Mouse (Mus musculus) layer of hippocampus, adult 9-11 months (tissue): ENCODE measurements around the gene Zscan2.
A peak's percentile ranks its signal among the peaks of the same experiment; 100 is the strongest.

Experiments used
- DNase-seq: peaks from one replicate; pipeline ENCODE4 v3.0.0; 2022

Gene Zscan2

DNA sequence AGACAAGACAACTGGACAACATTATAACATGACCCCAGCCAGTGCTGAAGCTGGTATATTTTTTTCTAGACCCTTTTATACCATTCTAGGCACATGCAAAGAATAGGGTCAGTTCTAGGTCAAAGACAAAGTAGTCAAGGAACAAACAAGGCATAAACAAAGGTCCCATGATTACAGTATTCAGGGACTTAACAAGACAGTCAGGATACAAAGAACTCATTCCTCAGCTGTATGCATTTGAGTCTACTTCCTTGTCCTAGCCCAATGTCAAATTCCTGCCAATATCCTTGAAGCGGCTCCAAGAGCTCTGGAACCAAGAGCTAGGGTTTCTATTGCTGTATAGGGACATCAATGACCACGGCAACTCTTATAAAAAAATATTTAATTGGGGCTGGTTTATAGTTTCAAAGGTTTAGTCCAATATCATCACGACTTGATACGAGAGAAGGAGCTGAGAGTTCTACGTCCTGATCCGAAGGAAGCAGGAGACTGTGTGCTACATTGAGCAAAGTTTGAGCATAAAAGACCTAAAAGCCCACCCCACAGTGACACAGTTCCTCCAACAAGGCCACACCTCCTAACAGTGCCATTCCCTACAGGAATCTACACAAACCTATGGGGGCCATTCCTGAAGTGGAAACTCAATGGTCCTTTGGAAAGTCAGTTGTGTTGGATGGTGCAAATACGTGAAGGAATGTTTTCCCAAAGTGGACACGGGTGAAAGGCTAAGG, 16.6 kb upstream of the Zscan2 start:
- DNase-seq, result no peak

DNA sequence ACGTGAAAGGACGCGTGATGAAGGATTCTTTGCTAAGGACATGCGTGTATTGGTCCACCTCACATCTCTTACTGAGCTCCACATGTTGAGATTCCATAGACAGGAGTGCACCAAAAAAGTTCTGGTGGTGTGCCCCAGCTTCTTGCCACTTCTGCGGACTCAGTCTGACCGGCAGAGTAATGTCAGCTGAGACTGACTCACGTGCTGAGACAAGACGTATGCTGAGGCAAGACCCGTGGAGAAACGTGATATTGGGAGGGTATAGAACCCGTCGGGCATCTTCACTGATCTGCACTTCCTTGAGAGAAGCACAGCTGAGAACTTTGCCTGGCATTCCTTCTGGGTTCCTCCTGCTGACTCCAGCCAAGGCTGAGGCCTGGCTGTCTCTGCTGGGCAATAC, 16.0 kb upstream of the Zscan2 start:
- DNase-seq, result no peak

DNA sequence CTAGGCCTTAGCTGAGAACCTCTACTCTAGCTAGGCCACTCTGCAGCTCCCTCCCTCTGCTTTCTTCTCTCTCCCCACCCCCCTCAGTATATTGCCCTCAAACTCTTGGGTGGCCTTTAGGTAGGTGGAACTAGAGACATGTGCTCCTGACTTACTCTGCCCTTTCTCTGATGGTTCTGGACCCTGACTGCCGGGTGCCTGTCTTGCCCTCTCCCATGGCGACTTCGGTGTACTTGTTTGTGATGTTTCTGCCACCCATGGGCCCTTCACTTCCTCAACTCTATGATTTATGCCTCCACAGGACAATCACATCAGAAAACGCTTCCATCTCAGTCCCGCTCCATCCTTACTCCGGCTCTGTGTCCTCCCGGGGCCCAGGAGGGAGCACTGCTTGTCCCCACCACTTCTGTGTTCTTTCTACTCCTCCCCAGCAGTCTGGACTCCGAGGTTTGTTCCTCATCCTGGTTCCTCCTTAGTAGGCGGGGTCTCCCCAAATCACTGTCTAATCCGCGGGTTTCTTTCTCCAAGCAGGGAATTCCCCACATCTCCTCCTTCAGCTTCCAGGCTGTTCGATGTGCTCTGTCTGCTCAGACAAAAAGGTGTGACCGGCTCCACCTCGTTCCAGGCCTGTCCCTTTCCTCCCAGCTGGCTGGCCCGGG, 15.0 kb upstream of the Zscan2 start:
- DNase-seq, result no peak

DNA sequence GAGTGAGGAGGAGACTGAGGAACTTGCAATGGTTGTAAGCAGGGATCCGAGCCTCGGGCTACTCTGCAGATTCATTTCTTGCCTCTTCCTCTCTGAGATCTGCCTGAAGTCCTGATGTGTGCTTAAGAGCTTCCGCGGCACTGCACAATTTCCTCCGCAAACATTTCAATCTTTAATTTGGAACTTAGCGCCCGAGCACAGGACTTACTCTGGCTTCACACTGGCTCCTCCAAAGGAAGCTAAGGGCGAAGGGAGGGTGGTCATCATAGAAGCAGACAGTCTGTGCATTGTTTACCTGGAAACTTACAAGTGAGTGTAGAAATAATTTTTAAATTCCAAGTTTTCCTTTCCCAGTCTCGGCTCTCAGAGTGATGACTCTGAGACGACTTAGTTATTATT, 14.4 kb upstream of the Zscan2 start:
- no peak for DNase-seq

DNA sequence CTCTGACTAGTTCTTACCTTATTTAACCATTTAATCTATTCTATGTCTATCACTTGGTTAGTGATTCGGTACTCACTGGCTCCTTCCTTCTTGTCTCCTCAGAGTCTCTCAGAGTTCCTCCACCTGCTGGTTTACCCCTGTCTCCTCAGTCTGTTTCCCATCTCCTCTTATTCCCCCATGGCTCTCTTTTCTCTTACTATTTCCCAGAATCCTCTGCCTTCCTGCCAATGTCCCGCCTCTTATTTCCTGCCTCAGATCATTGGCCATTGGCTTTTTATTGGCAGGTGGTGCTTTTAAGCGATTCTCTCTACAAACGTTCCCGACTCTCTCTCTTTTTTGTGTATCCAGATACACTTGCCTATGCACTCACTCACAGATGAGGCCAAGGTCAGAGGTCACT, 14.0 kb upstream of the Zscan2 start:
- no peak for DNase-seq

DNA sequence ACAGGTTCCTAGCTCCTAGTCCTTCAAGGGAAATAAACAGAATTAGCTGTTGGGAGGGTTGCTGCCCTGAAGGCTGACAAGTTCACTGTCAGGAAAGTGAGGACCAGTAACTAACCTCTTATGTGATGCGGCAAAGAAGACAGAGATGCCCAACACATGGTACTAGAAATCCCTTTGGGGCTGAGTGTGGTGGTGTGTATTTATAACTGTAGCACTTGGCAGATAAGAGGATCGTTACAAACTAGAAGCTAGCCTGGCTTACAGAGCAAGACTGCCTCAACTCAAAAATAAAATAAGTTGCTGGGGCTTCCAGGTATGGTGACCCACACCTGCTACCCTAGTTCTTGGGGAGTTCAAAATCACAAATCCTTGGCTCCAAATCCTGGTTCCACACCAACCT, 11.5 kb upstream of the Zscan2 start:
- DNase-seq, result no peak

DNA sequence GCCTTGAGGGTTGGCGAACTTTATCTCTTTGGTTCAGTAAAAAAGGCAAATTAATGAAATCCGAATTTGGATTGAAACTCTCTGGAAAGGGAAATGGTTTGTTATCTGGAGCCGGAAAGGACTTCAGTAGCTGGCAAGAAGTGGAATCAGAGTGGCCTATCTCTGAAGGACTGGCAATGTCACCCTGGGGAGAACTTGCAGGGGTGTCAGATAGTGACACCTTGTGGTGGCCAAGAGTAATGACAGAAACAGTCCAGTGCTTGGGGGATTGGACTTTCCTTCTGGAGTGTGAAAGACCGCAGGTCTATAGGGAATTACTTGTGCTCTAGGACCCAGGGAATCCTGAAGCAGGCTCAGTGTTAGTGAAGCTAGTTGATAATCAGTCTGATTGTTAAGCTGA, 11.0 kb upstream of the Zscan2 start:
- DNase-seq, result no peak

DNA sequence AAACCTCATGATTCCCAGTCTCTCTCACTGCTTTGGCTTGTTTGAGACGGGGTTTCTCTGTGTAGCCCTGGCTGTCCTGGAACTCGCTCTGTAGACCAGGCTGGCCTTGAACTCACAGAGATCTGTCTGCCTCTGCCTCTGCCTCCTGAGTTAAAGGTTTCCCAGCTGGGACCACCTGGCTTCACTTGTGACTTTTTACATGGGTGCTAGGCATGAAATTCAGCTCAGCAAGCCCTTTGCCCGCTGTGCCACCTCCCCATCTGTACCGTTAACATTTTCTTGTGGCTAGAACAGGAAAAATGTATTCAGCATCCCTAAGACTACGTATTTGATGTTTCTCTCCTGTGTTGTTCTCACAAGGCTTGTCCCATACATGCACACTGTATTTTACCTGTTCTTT, 10.2 kb upstream of the Zscan2 start:
- no peak for DNase-seq

DNA sequence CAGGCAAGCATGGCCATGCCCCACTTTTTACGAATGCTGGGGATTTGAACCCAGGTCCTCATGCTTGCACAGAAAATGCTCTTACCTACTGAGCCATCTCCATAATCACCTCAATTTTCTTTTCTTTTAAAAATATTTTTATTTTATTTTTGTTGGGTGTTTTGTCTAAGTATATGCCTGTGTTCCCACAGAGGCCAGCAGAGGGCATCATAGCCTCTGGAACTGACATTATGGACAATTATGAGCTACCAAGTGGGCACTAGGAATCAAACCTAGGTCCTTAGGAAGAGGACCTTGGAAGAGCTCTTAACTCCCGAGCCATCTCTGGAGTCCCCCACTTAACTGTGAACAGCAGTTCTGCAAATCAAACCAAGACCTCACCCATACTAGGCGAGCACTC, 7.5 kb upstream of the Zscan2 start:
- DNase-seq, result no peak

DNA sequence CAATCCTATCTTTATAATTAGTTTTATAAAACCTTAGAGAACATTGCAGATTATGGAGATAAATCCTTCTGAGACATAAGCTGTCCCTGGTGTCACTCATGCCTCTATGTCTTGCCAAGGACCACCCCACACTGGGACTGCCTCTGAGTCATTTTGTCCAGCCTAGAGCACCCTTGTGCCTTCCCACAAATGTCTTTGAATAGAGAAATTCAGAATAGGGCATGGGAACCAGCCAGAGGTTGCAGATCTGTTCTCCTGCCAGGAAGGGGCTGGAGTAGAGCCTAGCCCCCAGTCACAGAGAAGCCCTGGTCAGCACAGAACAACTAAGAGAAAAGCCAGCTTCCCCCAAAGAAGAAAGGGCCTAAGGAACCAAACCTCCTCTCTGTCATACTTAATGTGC, 5.4 kb upstream of the Zscan2 start:
- no peak for DNase-seq

DNA sequence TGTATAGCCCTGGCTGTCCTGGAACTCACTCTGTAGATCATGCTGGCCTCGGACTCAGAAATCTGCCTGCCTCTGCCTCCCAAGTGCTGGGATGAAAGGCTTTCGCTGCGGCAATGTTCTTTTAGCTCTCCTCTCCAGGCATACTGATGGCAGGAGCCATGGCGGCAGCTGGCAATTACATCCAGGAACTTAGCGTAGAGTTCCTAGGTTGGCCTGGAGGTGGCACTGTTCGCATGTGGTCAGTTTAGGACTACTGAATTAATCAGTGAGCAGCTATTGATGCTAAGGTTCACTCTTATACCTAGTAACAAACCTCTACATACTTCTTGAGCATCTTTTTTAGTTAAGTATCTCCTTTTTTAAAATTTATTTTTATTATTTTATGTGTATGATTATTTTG, 3.5 kb upstream of the Zscan2 start:
- peak; percentile 73 for DNase-seq

DNA sequence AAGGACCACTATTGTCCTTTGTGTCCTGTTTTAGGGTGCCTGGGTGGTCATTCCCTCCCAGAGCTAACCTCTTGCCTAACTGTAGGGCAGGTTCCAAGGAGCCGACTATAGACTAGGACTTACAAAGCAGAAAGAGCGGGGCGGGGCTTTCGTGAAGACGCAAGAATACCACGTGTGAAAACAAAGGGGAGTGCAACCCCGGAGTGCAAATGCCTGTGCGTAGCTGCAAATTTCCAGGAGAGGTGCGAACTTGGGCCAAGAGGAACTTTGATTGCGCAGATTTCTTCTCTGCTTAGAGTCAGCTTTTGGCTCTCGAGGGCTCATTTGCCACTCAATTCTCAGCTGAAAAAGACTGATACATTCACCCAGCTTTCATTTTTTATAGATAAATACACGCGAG, 493 bp upstream of the Zscan2 start:
- peak; percentile 51 for DNase-seq

DNA sequence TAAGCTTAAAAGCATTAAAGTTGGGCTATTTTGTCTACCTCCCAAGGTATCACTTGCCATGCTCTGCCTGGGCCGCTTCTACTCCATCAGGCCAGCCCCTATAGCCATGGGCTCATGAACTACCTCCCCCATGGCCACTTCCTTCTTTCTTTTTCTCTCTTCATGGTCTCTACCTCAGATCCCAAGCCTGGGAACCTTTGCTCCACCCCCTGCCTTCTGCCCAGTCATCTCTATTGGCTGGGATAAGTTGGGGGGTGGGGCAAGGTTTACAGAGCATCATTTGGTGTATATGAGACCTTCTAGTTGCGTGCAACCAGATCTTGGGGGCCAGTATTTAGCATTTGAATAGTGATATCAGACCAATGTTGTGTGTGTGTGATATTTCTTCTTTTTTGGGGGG, 1.8 kb downstream of the Zscan2 start:
- DNase-seq, result no peak

DNA sequence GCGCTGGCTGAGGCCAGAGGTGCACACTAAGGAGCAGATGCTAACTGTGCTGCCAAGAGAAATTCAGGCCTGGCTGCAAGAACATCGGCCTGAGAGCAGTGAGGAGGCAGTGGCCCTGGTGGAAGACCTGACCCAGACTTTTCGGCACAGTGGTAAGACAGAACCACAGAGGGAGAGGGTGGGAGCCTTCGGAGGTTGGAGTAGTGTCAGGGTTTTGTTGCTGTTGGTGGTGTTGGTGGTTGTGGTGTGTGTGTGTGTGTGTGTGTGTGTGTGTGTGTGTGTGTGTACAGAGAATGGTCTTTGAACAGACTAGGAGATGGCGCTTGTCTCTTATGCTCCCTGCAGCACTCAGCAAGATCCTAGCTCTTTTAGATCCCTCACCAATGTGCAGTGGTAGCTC, 2.8 kb downstream of the Zscan2 start:
- no peak for DNase-seq

DNA sequence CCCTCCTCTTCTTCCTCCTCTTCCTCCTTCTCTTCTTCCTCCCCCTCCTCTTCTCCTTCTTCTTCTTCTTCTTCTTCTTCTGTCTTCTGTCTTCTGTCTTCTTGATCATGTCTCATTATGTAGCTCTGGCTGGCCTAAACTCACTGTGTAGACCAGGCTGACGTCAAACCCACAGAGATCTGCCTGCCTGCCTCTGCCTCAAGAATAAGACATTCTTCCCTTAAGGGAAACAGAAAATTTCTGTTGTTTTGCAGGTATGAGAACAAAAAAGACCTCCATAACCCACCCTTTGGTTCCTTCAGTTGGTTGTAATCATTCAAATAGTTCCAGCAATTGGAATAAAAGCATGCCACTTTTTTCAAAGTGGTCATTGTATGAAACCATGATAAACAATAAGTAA, 3.4 kb downstream of the Zscan2 start:
- no peak for DNase-seq

DNA sequence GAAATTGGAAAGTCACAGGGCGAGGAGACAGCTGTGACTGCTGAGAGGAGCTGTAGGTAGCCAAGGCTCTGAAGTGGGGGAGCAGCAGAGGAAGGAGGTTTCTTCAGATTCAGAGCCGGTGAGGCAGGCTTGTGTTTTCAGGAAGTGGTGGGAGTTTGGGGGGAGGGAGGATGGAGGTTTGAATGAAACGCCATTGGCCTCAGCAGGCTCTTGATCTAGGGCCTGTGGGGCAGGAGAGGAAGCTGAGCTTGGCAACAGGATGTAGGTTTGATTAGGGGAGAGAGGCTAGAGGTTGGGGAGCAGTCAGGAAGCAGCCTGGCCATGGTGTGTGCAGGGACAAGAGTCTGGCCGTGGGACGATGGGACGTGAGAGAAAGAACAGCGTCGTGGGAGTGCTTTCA, 4.1 kb downstream of the Zscan2 start:
- DNase-seq, result no peak

DNA sequence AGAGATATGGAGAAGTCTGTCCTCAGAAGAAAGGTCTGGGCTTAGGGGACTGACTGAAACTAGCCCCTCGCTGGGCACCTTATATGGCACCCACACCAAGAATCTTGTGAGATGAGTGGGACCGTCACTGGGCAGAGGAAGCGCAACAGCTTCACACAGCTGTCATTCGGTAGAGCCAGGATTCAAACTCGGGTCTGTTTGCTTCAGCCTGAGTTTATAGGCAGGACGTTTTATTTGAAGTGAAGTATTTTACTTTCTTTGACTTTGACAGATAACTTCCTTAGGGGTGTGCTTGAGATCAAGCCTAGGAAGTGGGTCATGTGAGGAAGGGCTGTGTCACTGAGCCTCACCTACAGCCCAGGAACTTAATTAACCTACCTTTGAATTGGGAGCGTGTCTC, 4.8 kb downstream of the Zscan2 start:
- DNase-seq, result no peak

DNA sequence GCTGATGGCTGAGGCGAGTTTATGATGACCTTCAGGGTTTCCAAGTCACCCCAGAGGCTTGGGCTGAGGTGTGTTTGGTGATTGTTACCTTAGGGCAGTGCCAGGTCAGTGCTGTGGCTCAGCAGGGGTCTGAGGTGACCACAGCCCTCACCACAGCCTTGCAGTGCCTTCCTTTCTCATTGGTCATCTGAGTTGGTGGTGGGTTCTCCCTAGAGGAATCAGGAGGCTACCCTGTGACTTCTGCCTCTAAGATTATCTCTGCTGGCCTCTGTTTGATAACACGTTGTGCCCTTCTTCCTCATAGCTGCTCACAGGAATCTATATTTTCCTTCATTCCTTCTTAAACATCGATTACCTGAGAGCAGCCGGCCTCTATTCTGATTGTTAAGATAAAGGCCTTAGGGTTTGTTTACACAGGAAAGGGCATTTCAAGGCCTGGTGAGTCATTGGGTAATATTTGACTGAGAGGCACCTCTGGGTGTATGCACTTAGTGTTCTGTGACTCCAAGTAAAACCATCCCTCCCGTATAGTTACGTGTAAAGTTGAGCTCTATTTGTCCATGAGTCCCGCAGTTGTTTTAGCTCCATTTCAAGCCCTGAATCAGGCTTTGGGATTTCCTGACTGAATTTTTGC, 5.9 kb downstream of the Zscan2 start:
- no peak for DNase-seq

DNA sequence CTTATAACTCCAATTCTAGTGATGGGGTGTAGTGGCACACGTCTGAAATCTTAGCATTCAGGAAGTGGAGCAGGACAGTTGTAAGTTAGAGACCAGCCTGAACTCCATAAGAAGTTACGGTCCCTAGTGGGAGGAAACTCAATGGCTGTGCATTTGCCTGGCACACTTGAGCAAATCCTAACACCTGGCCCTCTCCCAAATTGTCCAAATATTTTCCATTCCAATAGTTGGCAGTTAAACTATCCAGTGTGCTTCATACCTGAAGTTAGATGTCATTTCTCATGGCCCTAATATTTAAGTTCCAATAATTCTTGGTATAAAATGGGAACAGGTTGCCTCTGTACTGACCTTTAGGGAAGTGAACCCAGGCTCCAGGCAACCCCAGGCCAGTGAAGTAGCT, 8.0 kb downstream of the Zscan2 start:
- DNase-seq, result no peak

DNA sequence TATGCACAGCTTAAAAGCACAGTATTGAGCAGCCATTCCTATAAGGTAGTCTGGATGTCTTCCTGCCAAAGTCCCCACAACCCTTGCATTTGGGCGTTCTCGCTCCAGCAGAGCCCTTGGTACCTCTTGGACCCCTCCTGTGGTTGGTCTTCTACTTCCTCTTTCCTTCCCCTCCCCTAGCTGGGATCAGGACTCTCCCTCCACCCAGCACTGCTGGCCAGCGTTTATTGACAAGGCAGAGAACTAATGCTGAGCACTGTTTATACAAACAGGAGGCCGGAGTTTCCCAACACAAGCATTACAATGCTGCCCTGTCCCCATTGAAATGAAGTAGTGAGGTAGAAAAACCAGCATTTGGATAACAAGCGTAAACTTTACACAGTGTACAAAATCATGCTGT, 12.3 kb downstream of the Zscan2 start:
- DNase-seq, result no peak

DNA sequence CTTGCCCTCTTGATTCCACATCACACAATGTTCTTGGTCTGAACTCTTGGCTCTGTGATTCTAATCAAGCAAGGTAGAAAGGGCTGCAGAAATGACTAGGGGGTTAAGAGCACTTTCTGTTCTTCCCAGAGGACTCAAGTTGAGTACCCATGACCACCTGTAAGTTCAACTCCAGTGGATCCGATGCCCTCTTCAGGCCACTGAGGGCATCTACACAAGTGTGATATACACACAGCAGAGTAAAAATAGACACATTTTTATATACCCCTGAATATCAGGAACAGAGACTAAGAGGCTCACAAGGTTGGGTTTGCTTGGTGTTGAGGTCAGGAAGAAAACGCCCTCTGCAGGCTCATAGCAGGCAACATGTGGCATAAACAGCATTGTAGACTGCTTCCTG, 12.9 kb downstream of the Zscan2 start:
- no peak for DNase-seq

DNA sequence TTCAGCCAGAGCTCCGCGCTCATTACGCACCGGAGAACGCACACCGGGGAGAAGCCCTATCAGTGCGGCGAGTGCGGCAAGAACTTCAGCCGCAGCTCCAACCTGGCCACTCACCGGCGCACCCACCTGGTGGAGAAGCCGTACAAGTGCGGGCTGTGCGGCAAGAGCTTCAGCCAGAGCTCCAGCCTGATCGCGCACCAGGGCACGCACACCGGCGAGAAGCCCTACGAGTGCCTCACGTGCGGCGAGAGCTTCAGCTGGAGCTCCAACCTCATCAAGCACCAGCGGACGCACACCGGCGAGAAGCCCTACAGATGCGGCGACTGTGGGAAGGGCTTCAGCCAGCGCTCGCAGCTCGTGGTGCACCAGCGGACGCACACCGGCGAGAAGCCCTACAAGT, 15.0 kb downstream of the Zscan2 start:
- no peak for DNase-seq

DNA sequence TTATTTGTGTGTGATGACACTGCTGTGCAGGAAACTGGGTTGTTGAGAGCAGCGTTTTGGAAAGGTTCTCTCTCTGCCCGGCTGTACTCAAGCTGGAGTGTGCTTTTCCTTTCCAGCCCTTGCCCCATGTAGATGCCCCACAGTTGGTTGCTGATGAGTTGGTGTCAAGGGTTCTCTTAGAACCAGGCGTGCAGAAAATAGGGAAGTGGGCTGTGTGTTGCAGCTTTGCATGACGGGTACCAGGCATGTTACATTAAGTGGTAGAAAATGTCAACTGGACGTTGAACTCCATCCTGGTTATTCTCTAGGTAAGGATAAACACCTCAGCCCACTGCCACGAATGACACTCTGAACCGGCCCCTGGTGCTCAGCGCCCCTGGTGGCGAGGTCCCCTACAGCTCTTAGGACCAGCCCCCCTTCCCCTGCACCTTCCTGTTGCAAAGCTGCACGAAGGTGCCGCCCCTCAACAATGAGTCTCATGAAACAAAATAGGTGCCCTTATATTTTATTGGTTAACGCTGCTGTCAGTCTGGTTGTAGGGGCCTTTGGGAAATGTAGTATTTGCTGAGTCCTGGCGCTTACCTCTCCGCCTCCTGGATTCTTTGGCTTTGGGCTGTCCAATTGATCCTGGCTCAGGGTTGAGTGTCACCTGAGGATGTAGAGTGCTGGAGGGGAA, 22.2 kb downstream of the Zscan2 start:
- DNase-seq, result peak; percentile 87

DNA sequence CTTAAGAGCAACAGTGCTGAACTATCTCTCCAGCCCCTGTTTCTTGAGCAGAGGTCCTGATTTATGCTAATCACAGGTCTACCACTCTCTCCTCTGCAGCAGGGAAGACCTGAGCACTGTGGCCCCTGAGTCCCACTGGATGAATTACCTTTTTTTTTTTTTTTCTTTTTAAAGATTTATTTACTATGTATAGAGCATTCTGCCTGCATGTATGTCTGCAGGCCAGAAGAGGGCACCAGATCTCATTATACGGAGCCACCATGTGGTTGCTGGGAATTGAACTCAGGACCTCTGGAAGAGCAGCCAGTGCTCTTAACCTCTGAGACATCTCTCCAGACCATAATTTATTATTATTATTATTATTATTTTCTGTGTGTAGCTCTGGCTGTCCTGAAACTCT, 24.9 kb downstream of the Zscan2 start:
- DNase-seq, result no peak
